Mouse (Mus musculus) heart, postnatal 25 days (tissue): ENCODE data around the gene Tlr9. TPM values are rescaled to one million over a fixed set of nuclear protein-coding genes. Genes with fewer than 3 reads are reported as not detected.

Source experiments
- DNase-seq: peaks from one replicate; pipeline ENCODE4 v3.0.0; 2022; ENCODE audit warnings: low spot score
- intact Hi-C: fragments of 180-260 bp; cut with DNase I; formaldehyde crosslinking; loops from one replicate; pipeline ENCODE4 v1.15.1; 2025
- total RNA-seq, 2 experiments: library from RNA; stranded (reverse); gene quantifications; 2 replicates each; pipeline ENCODE4 v1.2.3; 2021

The Tlr9 gene
- total RNA-seq, 2 experiments from 2014 or later = 0.52 to 0.64 TPM

DNA sequence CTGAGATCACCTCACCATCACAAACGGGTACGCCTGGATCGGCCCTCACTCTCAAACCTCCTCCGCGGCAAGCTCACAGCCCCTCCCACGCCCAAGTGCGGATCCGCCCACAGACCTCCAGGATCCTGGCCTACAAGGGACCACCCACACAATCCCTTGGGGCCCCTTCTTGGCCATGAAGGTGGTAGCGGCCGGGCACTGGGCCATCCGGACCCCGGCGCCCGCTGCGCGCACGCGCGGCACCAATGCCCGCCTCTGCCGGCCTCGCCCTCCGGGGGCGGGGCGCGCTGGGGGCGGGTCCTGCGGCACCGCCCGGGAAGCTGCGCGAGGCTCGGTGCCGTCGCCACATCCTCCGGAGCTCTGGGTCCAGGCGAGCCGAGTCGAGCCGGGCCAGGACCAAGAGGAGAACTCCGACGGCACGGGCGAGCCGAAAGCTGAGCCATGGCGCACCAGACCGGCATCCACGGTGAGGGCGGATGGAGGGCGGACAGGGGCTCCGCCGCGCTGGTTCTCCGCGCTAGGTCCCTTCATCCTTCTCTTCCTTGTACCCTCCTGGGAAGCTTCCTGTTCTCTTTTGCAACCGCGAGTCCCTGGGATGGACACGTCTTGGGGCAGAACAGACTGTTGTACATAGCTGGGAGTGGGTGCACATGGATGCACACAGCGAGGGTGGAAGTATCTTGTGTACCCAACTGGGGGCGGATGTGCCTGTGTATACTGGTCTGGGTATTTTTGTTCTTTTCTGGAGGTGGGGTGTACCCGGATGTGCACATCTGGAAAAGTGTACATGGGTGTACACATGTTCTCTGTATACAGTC, 19.4 kb upstream of the Tlr9 start, which contains the start of gene Twf2:
Twf2 (plus strand) TSS at position 290 of the 818 bp plus-strand sequence.
- intact Hi-C loops = no loop called here
- DNase-seq = peak; percentile 94

DNA sequence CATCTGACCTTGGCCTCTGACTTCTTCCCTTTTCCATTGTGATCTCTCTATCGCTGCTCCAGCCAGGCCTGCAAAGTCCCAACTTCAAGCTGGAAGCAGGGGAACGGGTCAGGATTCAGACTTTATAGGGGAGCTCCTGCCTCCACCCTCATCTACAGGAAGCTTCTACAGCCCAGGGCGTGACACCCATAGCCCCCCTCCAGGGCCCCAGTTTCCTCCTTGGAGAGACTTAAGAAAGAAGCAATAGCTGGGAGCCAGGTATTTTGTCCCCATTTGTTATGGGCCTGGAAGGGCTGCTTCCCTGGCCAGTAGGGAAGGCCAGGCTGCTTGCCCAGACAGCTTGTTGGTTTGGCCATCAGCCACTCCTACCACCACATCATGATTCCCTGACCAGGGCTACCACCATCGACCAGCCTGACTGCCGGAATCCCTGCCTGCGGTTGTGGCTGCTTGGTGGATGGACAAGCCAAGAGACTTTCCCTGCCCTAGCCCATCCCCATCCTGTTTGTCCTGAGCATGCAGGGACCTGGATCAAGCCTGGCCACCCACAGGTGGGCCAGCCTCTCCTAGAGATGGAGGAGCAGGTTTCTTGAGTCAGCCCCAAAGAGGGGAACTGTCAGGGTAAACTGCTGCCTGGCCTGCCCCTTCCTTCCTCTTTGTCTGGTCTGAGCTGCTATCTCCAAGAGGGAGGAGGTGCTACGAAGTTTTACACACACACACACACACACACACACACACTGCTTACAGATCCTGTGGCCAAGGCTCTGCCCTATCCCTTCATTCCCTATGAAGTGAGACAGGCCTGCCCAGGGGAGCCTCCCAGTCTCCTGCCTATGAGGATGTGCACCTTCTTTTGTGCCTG, 18.2 kb upstream of the Tlr9 start:
- intact Hi-C loops = loop anchor here (2.0 kb wide), 1 partner anchor 45 kb away; the partner anchor contains the start of gene Glyctk
- no peak for DNase-seq

DNA sequence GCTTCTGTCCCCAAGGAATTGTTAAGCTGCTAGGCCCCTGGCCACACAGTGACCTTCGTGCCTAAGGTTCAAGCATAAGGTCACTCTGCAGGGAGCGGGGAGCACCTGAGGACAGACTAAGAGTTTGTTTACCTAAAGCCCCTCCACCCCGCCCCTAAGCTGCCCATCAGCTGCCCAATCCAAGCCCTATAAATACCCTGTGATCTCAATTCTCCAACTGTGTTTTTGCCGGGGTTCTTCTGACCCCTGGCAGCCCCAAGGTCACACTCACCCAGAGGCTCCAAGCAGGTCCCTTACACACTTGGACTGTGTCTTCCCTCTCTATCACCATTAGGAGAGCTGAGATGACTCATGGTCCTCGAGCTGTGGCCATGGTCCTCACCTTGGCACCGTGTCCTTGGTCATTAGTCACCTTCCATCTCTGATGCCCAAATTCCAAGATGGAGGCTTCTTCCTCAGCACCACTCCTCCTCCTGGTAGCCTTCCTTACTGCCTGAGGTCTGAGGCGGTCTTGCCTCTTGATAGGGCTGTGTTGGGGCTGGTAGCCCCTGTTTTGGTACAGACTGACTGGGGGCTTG, 16.6 kb upstream of the Tlr9 start:
- intact Hi-C loops = loop anchor here (2.0 kb wide), 1 partner anchor 47 kb away; the partner anchor contains the start of gene Glyctk
- DNase-seq = no peak

DNA sequence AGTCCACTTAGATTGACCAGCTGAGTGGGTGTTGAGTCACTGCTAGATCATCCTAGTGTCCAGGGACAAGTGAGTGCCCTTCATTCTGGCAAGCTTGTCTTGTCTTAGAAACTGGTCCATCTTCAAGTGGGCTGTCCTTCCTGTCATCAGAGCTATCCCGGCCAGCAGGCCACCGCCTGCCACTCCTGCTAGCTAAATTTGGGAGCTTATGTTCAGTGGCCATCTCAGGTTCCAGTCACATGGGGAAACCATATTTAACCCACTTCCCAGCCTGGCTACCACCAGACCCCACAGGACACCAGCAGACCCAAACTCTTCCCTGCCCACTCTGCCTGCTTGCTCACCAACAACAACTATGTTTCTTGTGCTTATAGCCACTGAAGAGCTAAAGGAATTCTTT, 15.9 kb upstream of the Tlr9 start:
- intact Hi-C loops = no loop called here

DNA sequence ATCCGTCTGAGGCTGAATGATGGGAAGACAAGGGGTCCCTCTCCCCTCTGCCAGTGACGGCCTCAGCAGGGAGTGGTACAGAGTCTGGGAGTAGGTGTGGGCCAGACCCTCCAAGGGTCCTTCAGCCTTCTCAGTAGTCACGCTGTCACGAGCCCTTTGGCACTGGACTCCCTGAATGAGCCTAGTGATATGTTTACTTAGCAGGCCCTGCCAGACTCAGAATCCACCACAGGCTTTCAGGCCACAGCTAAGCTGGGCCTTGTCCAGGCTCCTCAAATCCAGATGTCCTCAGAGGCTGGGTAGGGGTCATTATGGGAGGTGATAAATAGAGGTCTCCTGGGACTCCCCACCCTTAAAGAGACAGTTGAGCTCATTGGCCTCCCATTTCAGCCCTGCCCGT, 14.2 kb upstream of the Tlr9 start:
- intact Hi-C loops = no loop called here
- no peak for DNase-seq

More for the DNA sequence above, 15.9 kb upstream of the Tlr9 start:
- no peak for DNase-seq

DNA sequence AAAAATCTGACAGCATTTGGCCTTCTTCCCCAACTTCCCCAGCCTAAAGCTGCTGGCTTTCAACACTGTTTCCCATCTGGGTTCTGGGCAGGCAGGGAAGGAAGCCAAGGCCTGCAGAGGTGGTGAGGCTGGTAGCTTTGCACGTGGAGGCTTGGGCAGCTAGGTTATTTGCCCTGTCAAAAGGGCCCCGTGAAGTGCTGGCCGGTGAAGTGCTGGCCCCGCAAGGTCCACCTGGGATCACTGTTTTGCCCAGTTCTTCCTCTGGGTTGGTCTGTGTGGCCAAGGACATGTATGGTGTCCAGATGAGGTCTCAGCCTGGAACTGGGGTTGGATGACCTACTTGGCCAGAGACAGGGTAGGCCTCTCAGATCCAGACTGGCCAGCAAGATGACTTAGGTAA, 12.4 kb upstream of the Tlr9 start:
- intact Hi-C loops = loop anchor here (5.0 kb wide), 1 partner anchor 67 kb away; no protein-coding TSS in a partner anchor
- no peak for DNase-seq

DNA sequence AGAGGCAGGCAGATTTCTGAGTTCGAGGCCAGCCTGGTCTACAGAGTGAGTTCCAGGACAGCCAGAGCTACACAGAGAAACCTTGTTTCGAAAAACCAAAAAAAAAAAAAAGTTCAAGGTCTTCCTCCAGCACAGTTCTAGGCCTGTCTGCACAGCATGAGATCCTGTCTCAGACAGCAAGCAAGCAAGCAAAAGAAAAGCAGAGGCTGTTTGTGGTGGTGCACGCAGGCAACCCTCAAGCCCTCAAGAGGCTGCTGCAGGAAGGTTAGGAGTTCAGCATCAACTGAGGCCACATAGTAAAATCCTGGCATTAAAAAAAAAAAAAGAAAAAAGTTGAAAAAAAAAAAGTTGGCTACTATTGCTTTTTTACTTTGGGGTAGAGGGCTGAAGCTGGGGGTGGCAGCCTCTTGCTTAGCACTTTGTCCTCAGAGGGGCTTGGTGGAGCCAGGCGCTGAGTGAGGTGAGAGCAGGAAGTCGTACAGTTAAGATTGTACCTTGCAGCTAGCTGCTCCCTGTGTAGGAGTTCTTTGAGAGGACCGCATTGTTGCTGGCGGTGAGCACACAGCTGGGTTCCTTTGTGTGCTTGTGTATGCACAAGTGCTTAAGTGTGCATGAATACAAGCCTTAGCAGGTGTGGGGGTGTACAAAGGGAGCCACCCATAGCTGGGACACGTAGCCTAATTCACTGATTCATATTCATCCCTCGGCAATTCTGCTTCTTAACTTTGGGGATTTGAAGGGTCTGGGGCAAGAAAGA, 11.4 kb upstream of the Tlr9 start:
- intact Hi-C loops = loop anchor here (5.0 kb wide), 1 partner anchor 66 kb away; no protein-coding TSS in a partner anchor

DNA sequence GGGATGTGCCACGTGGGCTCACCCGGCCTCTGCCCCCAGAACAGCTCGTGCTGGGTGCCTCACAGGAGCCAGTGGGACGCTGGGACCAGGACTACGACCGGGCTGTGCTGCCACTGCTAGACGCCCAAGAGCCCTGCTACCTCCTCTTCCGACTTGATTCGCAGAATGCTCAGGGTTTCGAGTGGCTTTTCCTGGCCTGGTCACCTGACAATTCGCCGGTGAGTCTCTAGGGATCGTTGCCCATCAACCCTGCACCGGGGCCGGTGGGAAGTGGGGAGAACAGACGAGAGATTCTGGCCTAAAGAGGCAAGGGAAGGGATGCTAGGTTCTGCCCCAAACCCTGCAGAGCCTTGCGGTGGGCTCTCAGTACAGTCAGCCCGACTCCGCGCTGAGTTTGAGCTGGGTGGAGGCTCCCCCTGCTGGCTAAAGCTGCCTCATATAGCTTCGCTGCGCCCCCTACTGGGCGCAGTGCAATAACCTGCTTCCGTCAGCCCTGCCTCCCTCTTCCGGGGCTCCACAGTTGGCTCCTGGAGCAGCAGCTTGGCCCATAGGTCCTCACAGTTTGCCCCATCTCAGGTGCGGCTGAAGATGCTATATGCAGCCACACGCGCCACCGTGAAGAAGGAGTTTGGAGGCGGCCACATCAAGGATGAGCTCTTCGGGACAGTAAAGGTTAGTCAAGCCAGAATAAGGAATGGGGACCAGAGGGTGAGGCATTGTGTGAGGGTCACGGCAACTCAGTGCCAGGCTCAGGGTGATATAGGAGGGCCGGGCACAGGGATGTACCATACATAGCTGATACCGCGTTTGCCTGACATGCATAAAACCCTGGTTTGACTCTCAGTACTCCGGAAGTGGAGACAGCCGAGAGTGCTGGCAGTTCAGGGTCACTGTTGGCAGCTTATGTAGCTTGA, 10.5 kb upstream of the Tlr9 start:
- intact Hi-C loops = loop anchor here (5.0 kb wide), 1 partner anchor 65 kb away; no protein-coding TSS in a partner anchor
- peak; percentile 53 for DNase-seq

More for the DNA sequence above, 11.4 kb upstream of the Tlr9 start:
- DNase-seq = no peak

DNA sequence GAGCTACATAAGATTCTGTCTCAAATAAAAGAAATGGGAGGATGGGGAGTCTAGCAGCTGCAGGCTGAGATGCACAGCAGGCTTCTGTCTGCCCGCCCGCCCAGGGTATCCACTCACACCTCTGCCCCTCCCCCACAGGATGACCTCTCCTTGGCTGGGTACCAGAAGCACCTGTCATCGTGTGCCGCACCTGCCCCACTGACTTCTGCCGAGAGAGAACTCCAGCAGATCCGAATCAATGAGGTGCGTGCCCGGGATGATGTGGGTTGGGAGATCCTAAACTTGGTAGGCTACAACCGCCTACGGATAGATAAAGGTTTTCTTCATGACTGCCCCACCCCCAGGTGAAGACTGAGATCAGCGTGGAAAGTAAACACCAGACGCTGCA, 9.8 kb upstream of the Tlr9 start:
- intact Hi-C loops = loop anchor here (5.0 kb wide), 1 partner anchor 65 kb away; no protein-coding TSS in a partner anchor
- no peak for DNase-seq

DNA sequence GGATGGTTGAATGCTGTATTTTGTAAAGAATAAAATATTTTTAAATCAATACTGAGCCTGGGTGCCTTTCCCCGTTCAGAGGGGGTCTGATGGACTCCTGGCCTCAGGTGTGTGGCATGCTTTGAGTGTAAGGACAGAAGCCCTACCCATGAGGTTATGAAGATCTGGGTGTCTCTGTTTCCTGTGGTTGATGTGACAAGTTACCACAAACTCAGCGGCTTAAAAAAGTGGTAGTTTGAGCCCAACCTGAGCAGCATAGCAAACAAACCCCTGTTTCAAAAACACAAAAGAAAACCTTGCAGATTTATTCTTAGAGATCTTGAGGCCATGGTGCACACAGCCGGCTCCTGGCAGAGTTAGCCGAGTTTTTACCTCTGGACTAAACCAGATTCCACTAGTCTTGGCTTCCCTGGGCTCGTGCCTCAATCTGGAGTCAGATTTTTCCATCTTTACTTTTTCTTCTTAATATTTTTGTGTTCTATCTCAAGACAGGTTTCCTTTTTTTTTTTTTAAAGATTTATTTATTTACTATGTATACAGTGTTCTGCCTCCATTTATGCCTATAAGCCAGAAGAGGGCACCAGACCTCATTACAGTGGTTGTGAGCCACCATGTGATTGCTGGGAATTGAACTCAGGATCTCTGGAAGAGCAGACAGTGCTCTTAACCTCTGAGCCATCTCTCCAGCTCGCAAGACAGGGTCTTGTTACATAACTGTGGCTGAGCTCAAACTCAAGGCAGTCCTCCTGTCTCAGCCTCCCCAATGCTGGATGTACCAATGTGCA, 6.9 kb upstream of the Tlr9 start:
- DNase-seq = no peak
- intact Hi-C loops = no loop called here

DNA sequence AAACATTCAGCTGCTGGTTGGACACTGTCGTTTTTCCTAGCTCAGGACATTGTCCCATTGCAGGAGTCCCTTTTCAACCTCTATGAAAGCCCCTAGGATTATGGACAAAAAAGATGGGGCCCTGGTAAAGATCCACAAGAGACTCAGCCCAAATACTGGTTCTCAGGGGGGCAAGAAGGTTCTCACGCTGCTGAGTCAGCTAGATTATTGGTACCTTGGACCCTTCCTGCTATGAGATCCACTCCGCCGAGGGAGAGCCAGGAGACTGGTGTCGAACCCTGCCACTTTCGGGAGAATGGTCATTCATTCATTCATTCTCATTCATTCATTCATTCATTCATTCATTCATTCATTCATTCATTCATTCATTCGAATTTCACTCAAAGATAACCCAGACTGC, 5.4 kb upstream of the Tlr9 start:
- intact Hi-C loops = no loop called here
- DNase-seq = no peak

DNA sequence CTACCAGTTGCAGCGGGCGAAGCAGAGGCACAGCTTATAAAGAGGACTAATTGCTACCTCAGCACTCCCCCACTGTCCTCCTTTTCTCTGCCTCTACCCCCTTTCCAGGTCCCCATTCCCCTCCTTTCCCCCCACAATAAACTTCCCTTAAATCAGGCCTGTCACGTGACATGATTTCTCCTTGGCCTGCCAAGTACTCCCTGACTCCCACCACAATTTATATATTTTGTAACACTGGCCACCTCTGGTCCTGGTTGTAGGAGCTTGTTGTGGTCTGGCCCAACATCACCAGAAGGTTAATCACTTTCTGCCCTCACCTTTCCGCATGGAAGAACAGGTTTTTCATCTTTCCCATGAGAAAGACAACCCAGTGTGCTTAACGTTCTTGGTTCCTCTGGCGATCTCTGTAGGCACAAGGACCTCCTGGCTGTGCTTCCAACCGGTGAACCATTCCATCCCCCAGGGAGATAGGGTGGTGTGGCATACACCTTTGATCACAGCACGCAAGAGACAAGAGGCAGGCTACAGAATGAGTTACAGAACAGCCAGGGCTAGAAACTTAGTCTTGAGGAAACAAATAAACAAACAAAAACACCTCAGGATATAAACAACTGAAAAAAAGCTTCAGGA, 1.4 kb upstream of the Tlr9 start:
- intact Hi-C loops = no loop called here
- DNase-seq = no peak

DNA sequence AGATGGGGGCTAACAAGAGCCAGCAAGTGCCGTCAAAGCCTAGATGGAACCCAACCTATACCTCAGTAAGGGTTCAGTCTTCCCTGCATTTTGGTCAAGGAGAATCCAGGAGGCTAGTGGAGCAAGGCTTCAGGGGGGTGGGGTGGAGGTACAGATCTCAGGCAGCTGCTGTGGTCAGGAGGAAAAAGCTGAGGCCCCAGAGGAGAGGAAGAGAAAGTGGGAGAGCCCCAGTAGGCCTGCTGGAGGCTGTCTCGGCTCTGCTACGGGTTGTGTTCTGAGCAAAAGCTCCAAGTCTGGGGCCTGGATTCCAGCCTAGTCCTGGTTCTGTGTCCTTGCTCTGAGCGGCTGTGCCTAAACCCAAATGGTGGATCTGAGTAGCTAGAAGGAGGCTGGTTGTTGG, 596 bp downstream of the Tlr9 start:
- no peak for DNase-seq
- intact Hi-C loops = no loop called here

DNA sequence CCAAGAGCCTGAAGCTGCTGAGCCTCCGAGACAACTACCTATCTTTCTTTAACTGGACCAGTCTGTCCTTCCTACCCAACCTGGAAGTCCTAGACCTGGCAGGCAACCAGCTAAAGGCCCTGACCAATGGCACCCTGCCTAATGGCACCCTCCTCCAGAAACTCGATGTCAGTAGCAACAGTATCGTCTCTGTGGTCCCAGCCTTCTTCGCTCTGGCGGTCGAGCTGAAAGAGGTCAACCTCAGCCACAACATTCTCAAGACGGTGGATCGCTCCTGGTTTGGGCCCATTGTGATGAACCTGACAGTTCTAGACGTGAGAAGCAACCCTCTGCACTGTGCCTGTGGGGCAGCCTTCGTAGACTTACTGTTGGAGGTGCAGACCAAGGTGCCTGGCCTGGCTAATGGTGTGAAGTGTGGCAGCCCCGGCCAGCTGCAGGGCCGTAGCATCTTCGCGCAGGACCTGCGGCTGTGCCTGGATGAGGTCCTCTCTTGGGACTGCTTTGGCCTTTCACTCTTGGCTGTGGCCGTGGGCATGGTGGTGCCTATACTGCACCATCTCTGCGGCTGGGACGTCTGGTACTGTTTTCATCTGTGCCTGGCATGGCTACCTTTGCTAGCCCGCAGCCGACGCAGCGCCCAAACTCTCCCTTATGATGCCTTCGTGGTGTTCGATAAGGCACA, 3.2 kb downstream of the Tlr9 start:
- DNase-seq = no peak
- intact Hi-C loops = no loop called here

DNA sequence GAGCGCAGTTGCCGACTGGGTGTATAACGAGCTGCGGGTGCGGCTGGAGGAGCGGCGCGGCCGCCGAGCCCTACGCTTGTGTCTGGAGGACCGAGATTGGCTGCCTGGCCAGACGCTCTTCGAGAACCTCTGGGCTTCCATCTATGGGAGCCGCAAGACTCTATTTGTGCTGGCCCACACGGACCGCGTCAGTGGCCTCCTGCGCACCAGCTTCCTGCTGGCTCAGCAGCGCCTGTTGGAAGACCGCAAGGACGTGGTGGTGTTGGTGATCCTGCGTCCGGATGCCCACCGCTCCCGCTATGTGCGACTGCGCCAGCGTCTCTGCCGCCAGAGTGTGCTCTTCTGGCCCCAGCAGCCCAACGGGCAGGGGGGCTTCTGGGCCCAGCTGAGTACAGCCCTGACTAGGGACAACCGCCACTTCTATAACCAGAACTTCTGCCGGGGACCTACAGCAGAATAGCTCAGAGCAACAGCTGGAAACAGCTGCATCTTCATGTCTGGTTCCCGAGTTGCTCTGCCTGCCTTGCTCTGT, 3.8 kb downstream of the Tlr9 start:
- intact Hi-C loops = no loop called here
- no peak for DNase-seq

DNA sequence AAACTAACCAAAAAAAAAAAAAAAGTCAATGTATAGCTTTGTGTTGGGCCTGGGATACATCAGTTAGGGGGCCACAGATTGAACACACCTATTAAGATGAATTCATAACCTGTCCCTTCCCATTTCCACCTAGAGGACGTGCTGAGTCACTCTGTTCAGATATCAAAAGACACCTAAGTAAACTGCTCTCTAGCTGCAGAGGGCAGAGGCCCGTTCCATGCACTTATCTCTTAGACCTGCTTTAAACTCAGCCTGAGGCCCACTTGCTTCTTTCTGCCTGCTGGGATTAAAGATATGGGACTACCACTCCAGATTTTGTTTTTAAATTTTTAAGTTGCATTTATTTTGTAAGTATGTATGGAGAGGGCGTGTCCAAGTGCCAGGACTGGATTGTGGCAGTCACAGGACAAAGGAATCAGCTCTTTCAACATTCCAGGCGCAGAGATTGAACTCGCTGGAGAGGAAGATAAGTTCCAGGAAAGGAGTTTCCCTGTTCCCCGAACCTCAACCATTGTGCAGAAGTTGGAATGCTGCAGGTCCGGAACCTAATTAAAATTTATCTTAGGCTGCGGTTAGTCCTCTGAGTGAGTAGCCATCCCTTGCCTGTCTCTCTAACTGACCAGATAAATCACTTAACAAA, 5.5 kb downstream of the Tlr9 start:
- intact Hi-C loops = no loop called here

More for the DNA sequence above, 5.5 kb downstream of the Tlr9 start:
- DNase-seq = no peak
